Mouse (Mus musculus): ENCODE results near the gene Sap30bp.

DNA sequence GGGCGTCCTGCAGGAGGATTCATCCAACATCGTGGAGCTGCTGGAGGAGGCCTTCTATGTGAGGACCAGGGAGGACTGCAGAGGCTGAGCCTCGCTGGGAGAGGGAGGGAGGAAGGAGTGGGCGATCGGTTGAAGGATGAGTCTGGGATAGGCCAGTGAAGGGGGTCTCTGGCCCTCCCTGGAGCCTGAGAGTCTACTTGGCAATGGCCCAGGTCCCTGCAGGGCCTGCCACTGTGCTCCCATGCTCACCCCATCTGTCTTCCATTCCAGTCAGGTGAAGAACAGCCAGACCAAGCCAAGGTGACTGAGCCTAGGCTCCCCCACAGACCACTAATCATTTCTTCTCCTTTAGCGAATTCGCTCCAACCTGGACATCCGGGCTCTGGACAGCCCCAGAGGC lies 50.2 kb downstream of the Sap30bp start:
- TF ChIP-seq CTCF (IDR thresholded peaks at IDR 0.05; ENCODE audit: borderline replicate concordance, insufficient read depth, low read depth, low read length) (no peak), POLR2A (IDR thresholded peaks at IDR 0.05; ENCODE audit: borderline replicate concordance, insufficient read depth, low read length) (no peak)
